In the genomic region with DNA sequence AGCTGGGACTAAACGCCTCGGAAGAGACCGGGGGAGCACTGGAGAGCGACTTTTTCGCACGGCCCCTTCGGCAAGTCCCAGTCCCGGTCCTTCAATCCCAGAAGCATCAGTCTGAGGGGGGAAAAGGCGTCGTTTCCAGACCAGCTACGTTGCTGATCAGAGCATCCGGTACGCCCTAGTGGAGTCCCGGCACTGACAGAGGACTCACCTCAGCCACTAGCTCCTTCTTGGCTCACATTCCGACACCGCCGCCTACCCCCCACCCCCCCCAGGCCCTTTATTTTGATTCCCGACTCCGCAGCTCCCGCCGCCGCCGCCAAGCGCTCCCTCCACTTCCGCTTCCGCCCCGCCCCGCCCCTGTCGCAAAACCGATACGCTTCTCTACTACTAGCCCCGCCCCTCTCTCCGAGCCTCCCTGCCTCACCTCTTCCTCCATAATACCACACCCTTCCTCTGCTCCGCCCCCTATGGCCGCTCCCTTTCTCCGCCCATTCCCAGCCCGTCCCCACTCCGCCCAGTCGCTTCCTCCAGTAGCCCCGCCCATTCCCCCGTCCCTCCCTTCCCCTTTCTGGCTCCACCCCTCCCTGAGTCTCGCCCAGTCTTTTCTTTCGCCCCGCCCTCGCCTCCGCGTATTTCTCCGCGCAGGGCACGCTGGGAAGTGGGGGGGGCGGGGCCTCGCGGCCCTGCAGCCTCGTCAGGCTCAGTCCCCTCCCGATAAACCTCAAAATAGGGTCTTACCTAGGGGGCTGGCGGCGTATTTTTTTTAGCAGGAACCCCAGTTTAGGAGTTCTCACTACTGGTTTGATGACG, we compare ENCODE assay signal across 8 mouse cellular contexts. TPM values are rescaled to one million over a fixed set of nuclear protein-coding genes. Genes with fewer than 3 reads are reported as not detected.
DNase-seq lines count a peak whose midpoint lies in the region; ATAC-seq and TF ChIP-seq lines count a peak whose summit lies in the region.

No protein-coding gene starts in this region.

- DNase-seq in 3T3-L1 (ENCODE audit: low read depth, low spot score) = peak; percentile 100
- DNase-seq in adrenal gland, postnatal 4 days (ENCODE audit: low spot score in 2 of 2) = peak; percentile 93 to 98
- peak; percentile 99 for DNase-seq in embryonic facial prominence, embryonic 14.5 days (ENCODE audit: low spot score)
- peak; percentile 97 to 99 for DNase-seq in heart, adult 2 months
- peak; percentile 99 for DNase-seq in kidney, adult 8-10 months
- peak; percentile 97 to 100 for DNase-seq in spleen, postnatal 10 days (ENCODE audit: low spot score in 2 of 2)

- H3K27ac ChIP-seq in embryonic facial prominence, embryonic 14.5 days (replicated peaks; ENCODE audit: low read depth, low read length) = peak overlapping the region; percentile 99
- H3K27ac ChIP-seq in heart, adult 2 months = peak overlapping the region; percentile 99
- peak overlapping the region; percentile 94 for H3K27ac ChIP-seq in limb, embryonic 13.5 days
- peak overlapping the region; percentile 91 for H3K27ac ChIP-seq in midbrain, embryonic 16.5 days (ENCODE audit: low read length)

- peaks cover 13% of the 10 kb centered on the region for H3K4me1 ChIP-seq in embryonic facial prominence, embryonic 14.5 days (ENCODE audit: control insufficient read depth, insufficient read depth, low read length)
- peaks cover 4% of the 10 kb centered on the region for H3K4me1 ChIP-seq in heart, adult 2 months (ENCODE audit: control insufficient read depth, insufficient read depth, low read length)
- peaks cover 19% of the 10 kb centered on the region for H3K4me1 ChIP-seq in limb, embryonic 13.5 days
- peaks cover 18% of the 10 kb centered on the region for H3K4me1 ChIP-seq in midbrain, embryonic 16.5 days (ENCODE audit: control insufficient read depth, insufficient read depth, low read length)

- H3K9ac ChIP-seq in embryonic facial prominence, embryonic 14.5 days (ENCODE audit: low read depth, low read length) = peak overlapping the region; percentile 86
- H3K9ac ChIP-seq in heart, adult 2 months (ENCODE audit: low read depth, low read length) = peak overlapping the region; percentile 87
- H3K9ac ChIP-seq in limb, embryonic 13.5 days = peak overlapping the region; percentile 83
- peak overlapping the region; percentile 65 for H3K9ac ChIP-seq in midbrain, embryonic 16.5 days (ENCODE audit: low read depth, low read length)

- peak overlapping the region; percentile 78 for H3K4me2 ChIP-seq in embryonic facial prominence, embryonic 14.5 days (ENCODE audit: low read depth, low read length)
- H3K4me2 ChIP-seq in limb, embryonic 13.5 days (replicated peaks) = peak overlapping the region; percentile 80
- peak overlapping the region; percentile 79 for H3K4me2 ChIP-seq in midbrain, embryonic 16.5 days (ENCODE audit: low read length)

- peaks cover 3% of the 10 kb centered on the region; the same call in 1 of the 2 replicates for H3K79me2 ChIP-seq in heart, adult 2 months (replicated peaks; ENCODE audit: control insufficient read depth, insufficient read depth, low read length)

- under 1% methylated on average over 38 of the region's 58 CpGs for WGBS in embryonic facial prominence, embryonic 14.5 days
- WGBS in heart, adult 2 months = 1% methylated on average over 57 of the region's 58 CpGs
- 1% methylated on average over 57 of the region's 58 CpGs for WGBS in limb, embryonic 13.5 days
- 1% methylated on average over 54 of the region's 58 CpGs for WGBS in midbrain, embryonic 16.5 days

- peak overlapping the region; percentile 92 for H3K4me3 ChIP-seq in embryonic facial prominence, embryonic 14.5 days (ENCODE audit: low read depth, low read length)
- H3K4me3 ChIP-seq in heart, adult 2 months = peak overlapping the region; percentile 86
- H3K4me3 ChIP-seq in limb, embryonic 13.5 days = peak overlapping the region; percentile 80
- H3K4me3 ChIP-seq in midbrain, embryonic 16.5 days (ENCODE audit: low read depth, low read length) = peak overlapping the region; percentile 67

- TF ChIP-seq POLR2A in heart, adult 2 months (IDR thresholded peaks at IDR 0.05; ENCODE audit: insufficient read depth, low read depth, low read length) = peak; percentile 95

- H3K27me3 ChIP-seq in embryonic facial prominence, embryonic 14.5 days (replicated peaks; ENCODE audit: control insufficient read depth, insufficient read depth, low read length) = no peaks in the 10 kb centered on the region
- no peaks in the 10 kb centered on the region for H3K27me3 ChIP-seq in heart, adult 2 months (ENCODE audit: control insufficient read depth, insufficient read depth, low read length)
- H3K27me3 ChIP-seq in limb, embryonic 13.5 days = no peaks in the 10 kb centered on the region
- H3K27me3 ChIP-seq in midbrain, embryonic 16.5 days (ENCODE audit: control insufficient read depth, insufficient read depth, low read depth, low read length) = no peaks in the 10 kb centered on the region

- no peak for TF ChIP-seq CTCF in heart, adult 2 months (IDR thresholded peaks at IDR 0.05)

- peak; percentile 22; the same call in 1 of the 2 replicates for TF ChIP-seq EP300 in heart, adult 2 months (IDR thresholded peaks at IDR 0.05; ENCODE audit: insufficient read depth, low read depth, low read length)

- ATAC-seq in embryonic facial prominence, embryonic 14.5 days (ENCODE audit: low read depth) = peak; percentile 93
- ATAC-seq in limb, embryonic 13.5 days (ENCODE audit: low FRiP score, low read depth) = peak; percentile 92
- peak; percentile 96 for ATAC-seq in midbrain, embryonic 16.5 days

- intact Hi-C loops in heart, adult 2 months (cut with DNase I) = loop anchor here (1.0 to 10.0 kb wide), 3 partner anchors 36 to 334 kb away; partner anchors contain the start of genes Mpv17l and Pdxdc1

- H3K9me3 ChIP-seq in embryonic facial prominence, embryonic 14.5 days (ENCODE audit: control insufficient read depth, low read length) = no peaks in the 10 kb centered on the region
- no peaks in the 10 kb centered on the region for H3K9me3 ChIP-seq in limb, embryonic 13.5 days
- no peaks in the 10 kb centered on the region for H3K9me3 ChIP-seq in midbrain, embryonic 16.5 days (replicated peaks; ENCODE audit: control insufficient read depth, low read length, poor library complexity, severe bottlenecking)

- peaks cover 8% of the 10 kb centered on the region; the same call in 1 of the 2 replicates for H3K36me3 ChIP-seq in embryonic facial prominence, embryonic 14.5 days (ENCODE audit: control insufficient read depth, insufficient read depth, low read length)
- H3K36me3 ChIP-seq in heart, adult 2 months (ENCODE audit: control insufficient read depth, insufficient read depth, low read length) = no peaks in the 10 kb centered on the region; the same call in 1 of the 2 replicates
- no peaks in the 10 kb centered on the region for H3K36me3 ChIP-seq in limb, embryonic 13.5 days
- H3K36me3 ChIP-seq in midbrain, embryonic 16.5 days (ENCODE audit: control insufficient read depth, insufficient read depth, low read length) = no peaks in the 10 kb centered on the region

RNA-seq across cellular contexts. Expression of gene Nde1, which starts 3.9 kb away (rescaled TPM):
- 10 to 100 TPM; 46.9 to 47.8 TPM for total RNA-seq in adrenal gland, postnatal 4 days (2021)
- polyA plus RNA-seq in embryonic facial prominence, embryonic 14.5 days (2014; fragmentation: Nextera tagmentation; extraction: Ambion mirVana) = 79.8 and 97.3 TPM in 2 replicates
- 10 to 100 TPM; 30.0 to 31.9 TPM for total RNA-seq in heart, adult 2 months (2021)
- polyA plus RNA-seq in heart, adult 2 months (2012; rRNA removed) = 28.2 and 39.7 TPM in 2 replicates
- polyA plus RNA-seq in limb, embryonic 13.5 days (2015; fragmentation: Nextera tagmentation; extraction: Ambion mirVana) = 120 and 121 TPM in 2 replicates
- polyA plus RNA-seq in midbrain, embryonic 16.5 days (2015; fragmentation: Nextera tagmentation; extraction: Ambion mirVana) = 18.7 and 21.9 TPM in 2 replicates

RNA-seq across cellular contexts. Expression of gene Marf1, which starts 4.0 kb away (rescaled TPM):
- 10 to 100 TPM; 87.0 to 90.7 TPM for total RNA-seq in adrenal gland, postnatal 4 days (2021)
- polyA plus RNA-seq in embryonic facial prominence, embryonic 14.5 days (2014; fragmentation: Nextera tagmentation; extraction: Ambion mirVana) = 14.8 and 14.9 TPM in 2 replicates
- total RNA-seq in heart, adult 2 months (2021) = 10 to 100 TPM; 32.4 to 36.1 TPM
- 8.3 and 19.2 TPM in 2 replicates for polyA plus RNA-seq in heart, adult 2 months (2012; rRNA removed)
- 22.3 and 23.2 TPM in 2 replicates for polyA plus RNA-seq in limb, embryonic 13.5 days (2015; fragmentation: Nextera tagmentation; extraction: Ambion mirVana)
- polyA plus RNA-seq in midbrain, embryonic 16.5 days (2015; fragmentation: Nextera tagmentation; extraction: Ambion mirVana) = 16.0 and 16.4 TPM in 2 replicates

Comparison
In these comparisons a context has a peak if more than half of its experiments do, and no peak if none do; other contexts are left out.
1. Peak in every context shown above with its lines: DNase-seq, ATAC-seq, H3K4me3 ChIP-seq and H3K27ac ChIP-seq.